Mouse (Mus musculus) left cerebral cortex, postnatal 10 days (tissue): ENCODE results near the gene Mgat4d. TPM values are rescaled to one million over a fixed set of nuclear protein-coding genes. Genes with fewer than 3 reads are reported as not detected.
"Not testable (repeated sequence)": the region's sequence is repeated elsewhere in the genome, so short reads cannot be mapped to it uniquely, and the experiment has no call there.

Source experiments
- DNase-seq, 2 experiments: peaks; one replicate each; pipeline ENCODE4 v3.0.0; 2021 to 2022; ENCODE audit warnings: low spot score in 2 of 2, mixed read lengths in 1 of 2; ENCODE audit errors: extremely low spot score in 1 of 2
- intact Hi-C: fragments of 180-260 bp; cut with DNase I; formaldehyde crosslinking; loops from one replicate; pipeline ENCODE4 v1.15.1; 2025
- total RNA-seq, 2 experiments: library from RNA; stranded (reverse); gene quantifications; 2 replicates each; pipeline ENCODE4 v1.2.3; 2021

The Mgat4d gene
- not detected for total RNA-seq

DNA sequence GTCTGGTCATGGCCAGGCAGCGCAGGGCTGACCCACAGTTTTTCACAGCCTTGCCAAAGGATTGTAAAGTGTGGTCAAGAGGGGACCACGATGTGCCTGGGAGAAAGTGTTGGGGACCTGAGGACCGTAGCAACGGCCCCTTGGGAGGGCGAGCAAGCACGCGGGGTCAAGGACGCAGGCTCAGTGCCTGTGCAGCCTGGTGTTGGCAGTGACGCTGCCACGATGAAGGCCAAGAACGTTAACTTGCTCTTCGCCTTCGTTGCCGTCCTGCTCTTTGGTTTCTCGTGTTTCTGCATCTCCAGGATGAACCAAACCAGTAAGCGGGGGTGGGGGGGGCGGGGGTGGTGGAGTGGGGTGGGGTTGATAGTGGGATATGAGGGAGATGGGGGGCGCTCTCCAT lies at the start of gene Mgat4d:
Gene Mgat4d, plus strand, starts transcription at position 209 of the 400 bp plus-strand sequence.
- intact Hi-C loops = loop anchor here (10.0 kb wide), 1 partner anchor 483 kb away; the partner anchor contains the start of gene Rnf150

GRCm38 (mm10) chr8:83300135-83300534 lies 48.1 kb upstream of the Mgat4d start:
- intact Hi-C loops = no loop called here
- no peak for DNase-seq

More for the DNA sequence above, at the start of gene Mgat4d:
- DNase-seq = no peak

GRCm38 (mm10) chr8:83304946-83305345 lies 43.3 kb upstream of the Mgat4d start:
- no peak for DNase-seq
- intact Hi-C loops = no loop called here

- no peak for DNase-seq
- intact Hi-C loops = no loop called here
Measured at GRCm38 (mm10) chr8:83309836-83310235, 38.4 kb upstream of the Mgat4d start.

DNA sequence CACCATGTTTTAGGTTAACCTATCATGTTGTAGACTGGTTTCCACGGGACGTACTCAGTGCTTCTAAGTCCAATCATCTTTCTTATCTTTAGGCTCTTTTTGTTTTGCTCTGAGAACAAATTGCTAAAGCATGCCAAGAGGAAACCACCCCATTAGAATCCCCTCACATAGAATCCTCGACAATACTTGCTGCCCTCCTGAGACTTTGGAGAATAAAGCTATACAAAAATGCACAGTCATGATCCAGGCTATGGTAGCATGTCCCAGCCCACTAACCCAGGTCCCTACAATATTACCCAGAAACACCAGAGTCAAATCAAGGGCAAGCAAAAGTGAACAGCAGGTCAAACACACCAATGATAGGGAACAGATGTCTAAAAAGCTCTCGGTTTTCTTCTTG lies 33.2 kb upstream of the Mgat4d start:
- intact Hi-C loops = not testable (repeated sequence)

DNA sequence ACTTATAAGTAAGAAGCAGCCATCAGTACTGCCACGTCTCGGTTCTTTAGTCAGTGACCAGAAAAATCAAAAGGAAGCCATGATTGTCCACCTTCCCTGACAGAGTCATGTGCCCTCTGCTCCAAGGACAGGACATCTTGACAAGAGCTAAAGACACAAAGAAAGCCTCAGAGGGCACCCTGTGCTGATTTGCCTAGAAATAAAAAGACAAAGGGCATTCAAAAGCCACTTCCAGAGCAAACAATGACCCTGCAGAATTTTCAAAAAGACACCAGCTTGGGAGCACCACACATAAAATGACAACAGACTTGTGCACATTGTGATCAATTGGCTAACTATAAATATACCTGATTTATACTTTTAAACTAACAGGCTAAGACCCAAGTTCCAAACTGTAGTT lies 32.6 kb upstream of the Mgat4d start:
- intact Hi-C loops = no loop called here
- no peak for DNase-seq

More for the DNA sequence above, 33.2 kb upstream of the Mgat4d start:
- not testable (repeated sequence) for DNase-seq

DNA sequence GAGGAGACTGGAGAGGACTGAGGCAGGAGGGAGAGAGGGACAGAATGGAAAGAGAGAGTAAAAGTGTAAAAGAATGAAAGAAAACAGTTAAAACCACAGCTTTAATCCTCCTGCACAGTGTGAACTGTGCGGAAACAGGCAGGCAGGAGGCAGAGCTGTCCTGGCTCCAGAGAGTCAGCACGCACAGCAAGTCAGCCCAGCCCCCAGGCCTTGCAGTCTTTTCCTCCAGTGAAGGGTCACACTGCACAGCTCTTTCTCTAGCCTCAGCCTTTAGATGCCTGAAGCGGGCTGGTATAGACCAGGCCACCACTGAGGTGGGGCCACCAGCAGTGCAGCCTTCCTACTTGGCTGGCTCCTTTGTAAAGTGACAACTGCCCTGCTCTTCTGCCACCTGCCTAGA lies 27.7 kb upstream of the Mgat4d start:
- intact Hi-C loops = no loop called here
- no peak for DNase-seq

DNA sequence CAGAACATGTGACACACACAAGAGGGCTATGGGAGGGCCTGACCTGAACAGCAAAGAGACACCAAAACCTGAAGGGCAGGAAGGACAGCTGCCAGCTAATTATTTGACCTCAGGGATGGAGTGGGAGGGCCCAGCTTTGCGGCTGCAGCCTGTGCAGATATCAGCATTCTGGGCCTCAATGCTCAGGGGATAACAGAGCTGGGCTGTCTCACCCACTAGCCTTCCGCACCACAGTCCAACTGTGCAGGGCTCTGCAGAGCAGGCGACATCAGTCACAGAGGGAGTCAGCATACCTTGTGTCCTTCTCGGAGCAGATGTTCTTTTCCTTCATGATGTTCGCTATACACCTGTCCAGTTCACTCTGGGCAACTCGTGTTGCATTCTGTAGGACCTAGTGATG lies 25.9 kb upstream of the Mgat4d start:
- DNase-seq = no peak
- intact Hi-C loops = no loop called here

GRCm38 (mm10) chr8:83323056-83323455 lies 25.2 kb upstream of the Mgat4d start:
- DNase-seq = no peak
- intact Hi-C loops = no loop called here

- intact Hi-C loops = no loop called here
- no peak for DNase-seq
Measured at GRCm38 (mm10) chr8:83327889-83328288, 20.4 kb upstream of the Mgat4d start.

GRCm38 (mm10) chr8:83331567-83331898 lies 16.7 kb upstream of the Mgat4d start:
- DNase-seq = peak; percentile 23 to 38
- intact Hi-C loops = no loop called here

DNA sequence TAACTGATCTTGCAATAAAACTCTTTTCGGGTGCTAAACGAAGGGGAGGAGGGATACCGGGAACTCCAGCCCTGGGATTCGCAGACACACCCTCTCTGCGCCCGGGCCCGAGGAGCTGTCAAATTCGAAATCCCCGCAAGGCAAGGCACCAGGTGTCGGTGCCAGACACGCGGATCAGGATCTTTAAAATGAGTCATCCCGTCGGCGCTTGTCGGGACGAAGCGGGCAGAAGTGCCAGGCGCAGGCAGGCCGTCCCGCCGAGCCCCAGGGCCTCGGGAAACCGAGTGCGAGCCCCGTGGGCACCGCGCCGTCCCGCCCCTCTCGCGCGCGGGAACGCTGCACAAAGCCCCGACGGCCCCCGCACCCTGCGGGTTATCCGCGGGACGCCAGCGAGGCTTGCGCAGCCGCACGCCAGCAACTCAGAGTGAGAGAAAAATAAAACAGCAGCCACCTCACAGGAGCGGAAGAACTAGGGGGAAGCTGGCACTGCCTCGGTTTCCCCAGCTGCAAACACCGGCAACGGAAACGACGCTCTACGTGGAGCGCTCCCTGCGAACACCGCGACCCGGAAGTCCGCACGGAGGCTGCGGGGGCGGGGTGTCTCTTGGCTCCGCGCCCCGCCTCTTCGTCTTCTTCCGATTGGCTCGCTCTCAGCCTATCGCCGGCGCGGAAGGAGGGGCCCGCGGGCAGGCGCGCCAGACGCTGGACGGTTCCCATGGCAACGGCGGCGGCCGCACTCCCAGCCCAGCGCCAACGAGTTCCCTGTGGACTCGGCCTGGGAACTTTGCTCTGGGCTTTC lies 16.2 kb upstream of the Mgat4d start, which contains the start of gene Elmod2:
Gene Elmod2, minus strand, starts transcription at position 588 of the 799 bp plus-strand sequence.
- intact Hi-C loops = no loop called here
- peak; percentile 96 to 99 for DNase-seq

DNA sequence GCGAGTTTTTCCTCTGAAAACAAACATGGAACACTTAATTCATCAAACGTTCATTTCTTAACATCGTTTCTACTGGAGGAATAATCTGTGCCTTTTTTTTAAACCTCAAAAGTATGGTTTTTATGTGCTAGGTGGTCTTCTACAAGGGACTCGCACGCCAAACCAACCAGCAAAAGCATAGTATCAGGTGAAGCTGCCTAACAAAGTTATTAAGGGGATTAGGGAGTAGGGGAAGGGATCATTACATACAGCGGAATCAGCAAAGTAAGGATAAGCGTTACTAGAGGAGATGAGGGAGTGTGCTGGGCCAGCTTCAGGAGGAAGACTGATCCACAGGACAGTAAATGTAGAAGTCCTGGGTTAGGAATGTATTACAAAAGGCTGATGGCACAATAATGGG lies 15.4 kb upstream of the Mgat4d start:
- intact Hi-C loops = no loop called here
- no peak for DNase-seq

- no peak for DNase-seq
- intact Hi-C loops = loop anchor here (5.0 to 10.0 kb wide), 2 partner anchors 240 to 477 kb away; partner anchors contain the start of gene Rnf150
Measured at GRCm38 (mm10) chr8:83342076-83342475, 6.2 kb upstream of the Mgat4d start.

DNA sequence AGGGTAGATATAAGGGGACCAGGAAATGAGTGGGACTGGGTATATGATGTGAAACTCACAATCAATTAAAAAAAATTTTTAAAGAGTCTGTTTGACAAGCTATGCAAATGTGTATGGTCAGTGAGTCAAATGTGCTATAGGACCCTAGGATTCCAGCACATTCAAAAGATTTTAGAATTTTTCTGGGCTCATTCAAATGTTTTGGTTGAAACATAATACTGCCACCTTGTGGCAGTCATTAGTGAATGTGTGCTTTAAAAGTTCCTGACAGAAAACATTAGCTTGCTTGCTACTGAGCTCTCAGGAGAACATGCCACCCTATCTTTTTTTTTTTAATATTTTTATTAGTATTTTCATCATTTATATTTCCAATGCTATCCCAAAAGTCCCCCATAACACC lies 5.6 kb upstream of the Mgat4d start:
- no peak for DNase-seq
- intact Hi-C loops = loop anchor here (5.0 to 10.0 kb wide), 2 partner anchors 240 to 478 kb away; partner anchors contain the start of gene Rnf150

DNA sequence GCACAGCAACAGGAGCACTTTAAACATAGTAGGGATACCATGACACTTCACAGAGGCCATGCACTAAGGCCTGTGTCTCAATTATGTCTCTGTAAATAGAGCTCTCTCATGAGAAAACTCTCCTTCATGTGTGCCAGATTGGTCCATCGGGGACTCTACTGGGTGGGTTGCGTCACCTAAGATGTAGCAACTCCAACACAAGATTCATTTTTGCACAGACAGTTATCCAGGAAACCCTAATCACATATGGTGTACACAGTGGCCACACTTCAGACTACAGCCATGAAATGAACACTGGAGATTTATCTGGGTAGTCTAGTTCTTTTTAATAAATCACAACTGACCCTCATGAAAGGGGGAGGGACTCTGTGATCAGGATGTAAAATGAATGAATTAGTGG lies 3.0 kb downstream of the Mgat4d start:
- intact Hi-C loops = no loop called here
- DNase-seq = no peak

DNA sequence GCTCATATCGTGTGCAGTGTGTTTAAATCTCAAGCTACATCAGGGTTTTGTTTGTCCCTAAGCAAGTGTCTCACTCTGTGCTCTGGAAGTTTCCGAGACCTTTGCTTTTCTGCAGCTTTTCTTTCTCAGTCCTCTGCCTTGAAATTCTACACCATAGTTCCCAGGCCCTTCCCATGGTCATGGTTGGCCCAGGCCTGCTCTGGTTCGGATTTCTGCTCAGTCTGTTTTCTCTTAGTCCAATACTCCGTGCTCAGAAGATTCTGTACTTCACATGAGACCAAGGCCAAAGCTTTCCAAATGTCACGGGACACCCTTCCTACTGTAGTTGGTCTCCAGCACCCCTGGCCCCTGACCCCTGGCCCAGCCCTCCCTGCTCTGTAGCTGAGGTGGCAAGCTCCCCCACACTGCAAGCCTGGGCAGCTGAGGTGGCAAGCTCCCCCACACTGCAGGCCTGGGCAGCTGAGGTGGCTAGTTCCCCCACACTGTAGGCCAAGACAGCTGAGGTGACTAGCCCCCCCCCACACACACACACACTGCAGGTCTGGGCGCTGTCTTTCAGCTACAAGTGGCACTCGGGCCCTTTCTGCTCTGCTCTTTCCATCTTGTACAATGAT lies 15.0 kb downstream of the Mgat4d start:
- intact Hi-C loops = no loop called here
- peak in 1 of 2 experiments; percentile 24 for DNase-seq

DNA sequence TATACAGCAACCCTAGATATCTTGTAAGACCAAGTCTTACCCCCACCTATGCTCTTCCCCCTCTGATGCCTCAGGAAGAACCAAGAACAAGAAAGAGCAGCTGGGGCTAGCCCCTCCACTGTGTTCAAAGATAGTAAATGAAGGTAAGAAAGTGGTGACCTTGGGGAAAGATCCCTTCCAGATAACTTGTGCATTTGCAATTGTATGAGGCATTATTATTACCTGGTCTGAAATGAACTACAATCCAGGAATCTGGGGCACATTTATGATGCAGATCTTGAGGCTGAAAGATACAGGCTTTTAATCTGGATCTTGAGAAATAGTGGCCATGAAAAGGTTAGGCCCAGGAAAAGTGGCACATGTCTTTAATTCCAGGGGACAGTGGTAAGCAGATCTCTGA lies 29.0 kb downstream of the Mgat4d start:
- no peak for DNase-seq
- intact Hi-C loops = no loop called here

DNA sequence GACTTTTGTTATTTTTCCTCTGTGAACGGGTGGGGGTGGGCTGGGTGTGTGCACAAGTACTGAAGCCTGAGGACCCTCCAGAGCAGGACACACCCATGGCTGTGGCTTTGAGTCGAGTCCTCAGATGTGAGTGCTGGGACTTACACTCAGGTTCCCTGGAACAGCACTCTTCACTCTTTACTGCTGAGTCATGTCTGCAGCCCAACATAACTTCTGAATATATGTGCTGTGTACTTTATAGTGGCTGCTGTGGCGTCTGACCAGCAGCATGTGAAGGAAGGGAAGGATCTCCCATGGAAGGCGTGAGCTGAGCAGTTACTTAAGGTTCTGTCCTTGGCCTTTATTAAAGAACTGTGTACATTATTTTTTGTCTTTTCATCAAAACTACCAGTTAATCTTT lies 31.9 kb downstream of the Mgat4d start:
- intact Hi-C loops = no loop called here
- no peak for DNase-seq

DNA sequence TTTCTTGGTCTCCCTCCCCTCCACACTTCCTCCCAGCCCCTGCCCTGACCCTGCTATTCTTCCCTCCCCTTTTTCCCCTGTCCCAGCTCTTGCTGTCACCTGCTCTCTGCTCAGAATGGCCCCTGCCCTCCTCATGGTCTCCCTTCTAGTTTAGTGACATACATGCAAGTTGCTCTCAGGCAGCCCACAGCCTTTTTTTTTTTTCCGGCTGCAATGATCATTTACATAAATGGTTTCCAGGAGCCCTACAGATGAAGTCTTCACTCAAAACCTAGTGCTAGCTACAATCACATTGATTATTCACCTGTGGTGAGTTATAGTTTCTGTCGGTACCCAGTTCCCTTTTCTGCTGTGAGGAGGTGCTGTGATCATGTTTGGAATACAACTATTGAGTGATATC lies 32.7 kb downstream of the Mgat4d start:
- intact Hi-C loops = no loop called here
- no peak for DNase-seq
